Mouse (Mus musculus) G1E (cell line): ENCODE measurements around the gene Egfl8. TPM values are rescaled to one million over a fixed set of nuclear protein-coding genes. Genes with fewer than 3 reads are reported as not detected.

ENCODE experiments used
- ATAC-seq: 2 replicates; pipeline ENCODE4 v1.8.0; 2016; ENCODE audit warnings: mild to moderate bottlenecking; ENCODE audit not compliant: insufficient number of reproducible peaks, poor library complexity, low FRiP score, severe bottlenecking; ENCODE audit errors: extremely low read depth
- DNase-seq: peaks from one replicate; pipeline ENCODE4 v3.0.0; 2012; ENCODE audit warnings: low spot score
- H3K27me3 ChIP-seq: 2 replicates; pipeline ENCODE4 v1.6.1; 2012; ENCODE audit warnings: mild to moderate bottlenecking, low read length, inconsistent platforms; ENCODE audit not compliant: insufficient read depth
- H3K36me3 ChIP-seq: replicated peaks from 2 replicates; pipeline ENCODE3; 2012; ENCODE audit warnings: mild to moderate bottlenecking, inconsistent platforms
- H3K4me1 ChIP-seq: 2 replicates; pipeline ENCODE4 v1.6.1; 2012; ENCODE audit warnings: low read depth, low read length, inconsistent platforms, mixed read lengths; ENCODE audit not compliant: insufficient read depth
- H3K4me3 ChIP-seq: 2 replicates; pipeline ENCODE4 v1.5.1; 2012; ENCODE audit warnings: low read depth, mild to moderate bottlenecking, inconsistent platforms, low read length, moderate library complexity, mixed read lengths
- H3K9me3 ChIP-seq: replicated peaks from 2 replicates; pipeline ENCODE4 v1.6.1; 2012; ENCODE audit warnings: inconsistent platforms
- CTCF ChIP-seq: IDR thresholded peaks from 2 replicates; pipeline ENCODE4 v1.5.1; 2012; ENCODE audit warnings: low read depth, low read length, inconsistent platforms, mixed read lengths
- GATA1 ChIP-seq: IDR thresholded peaks from 2 replicates; pipeline ENCODE4 v1.6.1; 2012; ENCODE audit warnings: borderline replicate concordance, low read length, inconsistent platforms, mixed read lengths
- GATA2 ChIP-seq: IDR thresholded peaks from 2 replicates; pipeline ENCODE4 v1.6.1; 2012; ENCODE audit warnings: low read depth, low read length, inconsistent platforms, borderline replicate concordance
- POLR2AphosphoS5 ChIP-seq: IDR thresholded peaks from 2 replicates; pipeline ENCODE4 v1.6.1; 2012; ENCODE audit warnings: low read depth, low read length, inconsistent platforms; ENCODE audit not compliant: insufficient replicate concordance
- TAL1 ChIP-seq: conservative IDR thresholded peaks from 2 replicates; pipeline ENCODE4 v1.6.1; 2012; ENCODE audit warnings: low read depth, low read length, inconsistent platforms, mixed read lengths
- polyA plus RNA-seq: library from polyadenylated mRNA; stranded (reverse); fragments of >175 nt; gene quantifications from 2 replicates; pipeline ENCODE4 v1.2.3, GENCODE M21; 2012
- total RNA-seq, 2 experiments: library from RNA; stranded (forward) in 1 of 2; stranded (reverse) in 1 of 2; fragments of 200-1000 nt in 1 of 2; fragments of >200 nt in 1 of 2; fragmentation: Nextera tagmentation in 1 of 2; gene quantifications; 2 replicates each; pipeline ENCODE4 v1.2.3; 2014 to 2017

Egfl8 gene
- total and polyA plus RNA-seq, 3 experiments, result 0.80 to 1.5 (median 0.93) TPM

GRCm38 (mm10) chr17:34630761-34631301 is 15.1 kb upstream of the Egfl8 start:
- Histone ChIP-seq H3K4me3 (no peak overlapping the region), H3K36me3 (no peaks in the 10 kb centered on the region), H3K9me3 (no peaks in the 10 kb centered on the region), H3K4me1 (peaks cover 24% of the 10 kb centered on the region), H3K27me3 (peaks cover 48% of the 10 kb centered on the region)
- TF ChIP-seq POLR2AphosphoS5 (no peak), GATA2 (no peak), TAL1 (no peak), GATA1 (no peak), CTCF (no peak)
- DNase-seq (no peak), ATAC-seq (no peak)

- Histone ChIP-seq H3K9me3 (no peaks in the 10 kb centered on the region), H3K4me1 (peaks cover 26% of the 10 kb centered on the region), H3K4me3 (no peak overlapping the region), H3K36me3 (peaks cover 6% of the 10 kb centered on the region), H3K27me3 (peaks cover 47% of the 10 kb centered on the region)
- TF ChIP-seq POLR2AphosphoS5 (no peak), GATA2 (no peak), CTCF (no peak), GATA1 (no peak), TAL1 (no peak)
- no peak for ATAC-seq
- DNase-seq, result no peak
Measured at GRCm38 (mm10) chr17:34629796-34630603, 14.2 kb upstream of the Egfl8 start.

GRCm38 (mm10) chr17:34629221-34629751 is 13.5 kb upstream of the Egfl8 start, which contains the start of gene Prrt1:
TSS of gene Prrt1 (plus strand) at chr17:34629533.
- H3K4me1 ChIP-seq, result peaks cover 26% of the 10 kb centered on the region
- ATAC-seq (no peak), DNase-seq (no peak)
- no peak for TF ChIP-seq CTCF
- TF ChIP-seq GATA2, result no peak
- TF ChIP-seq GATA1, result no peak
- TF ChIP-seq POLR2AphosphoS5, result no peak
- no peak for TF ChIP-seq TAL1
- H3K27me3 ChIP-seq, result peaks cover 47% of the 10 kb centered on the region
- H3K36me3 ChIP-seq, result peaks cover 6% of the 10 kb centered on the region
- no peaks in the 10 kb centered on the region for H3K9me3 ChIP-seq
- no peak within 1 kb of the TSS for H3K4me3 ChIP-seq

- Histone ChIP-seq H3K9me3 (no peaks in the 10 kb centered on the region), H3K27me3 (peaks cover 44% of the 10 kb centered on the region), H3K4me3 (no peak overlapping the region), H3K36me3 (peaks cover 6% of the 10 kb centered on the region), H3K4me1 (peaks cover 26% of the 10 kb centered on the region)
- TF ChIP-seq GATA2 (no peak), CTCF (no peak), TAL1 (no peak), GATA1 (no peak), POLR2AphosphoS5 (no peak)
- DNase-seq, result no peak
- ATAC-seq, result no peak
Measured at GRCm38 (mm10) chr17:34628644-34628967, 12.8 kb upstream of the Egfl8 start.

GRCm38 (mm10) chr17:34627943-34628643 is 12.3 kb upstream of the Egfl8 start, which contains the start of gene Ppt2:
TSS of gene Ppt2 (minus strand) at chr17:34628510.
- Histone ChIP-seq H3K9me3 (no peaks in the 10 kb centered on the region), H3K36me3 (peaks cover 9% of the 10 kb centered on the region), H3K4me1 (peaks cover 26% of the 10 kb centered on the region), H3K4me3 (peak within 1 kb of the TSS; percentile 72), H3K27me3 (peaks cover 39% of the 10 kb centered on the region)
- TF ChIP-seq GATA2 (no peak), POLR2AphosphoS5 (no peak), CTCF (no peak), GATA1 (no peak)
- DNase-seq, result no peak
- no peak for ATAC-seq
